Mouse (Mus musculus): ENCODE measurements around the gene A930018P22Rik.

GRCm38 (mm10) chr2:104110031-104110430 lies 12.5 kb upstream of the A930018P22Rik start:
- TF ChIP-seq CTCF (IDR thresholded peaks at IDR 0.05; ENCODE audit: borderline replicate concordance, extremely low read depth, insufficient read depth, insufficient read length) = no peak
- TF ChIP-seq POLR2A (IDR thresholded peaks at IDR 0.05; ENCODE audit: borderline replicate concordance, extremely low read depth, insufficient read depth, insufficient read length, poor library complexity, severe bottlenecking) = no peak

Data from brain, embryonic 14.5 days (tissue).